Mouse (Mus musculus) heart, embryonic 16.5 days (tissue): ENCODE measurements around the gene Smad6. TPM values are rescaled to one million over a fixed set of nuclear protein-coding genes. Genes with fewer than 3 reads are reported as not detected.

Experiments
- polyA plus RNA-seq: library from polyadenylated mRNA; unstranded; fragments of >200 nt; fragmentation: Nextera tagmentation; extraction: Ambion mirVana; gene quantifications from 2 replicates; pipeline ENCODE4 v1.2.1, GENCODE M21; 2015

Gene Smad6
- polyA plus RNA-seq, 1 experiment from 2014 or later: 12.8 TPM

Other genes with a start within 250 kb of the Smad6 start
- not detected in 2 replicates for gene Lctl, start 95.1 kb upstream of the Smad6 start, polyA plus RNA-seq
- 17.2 and 18.3 TPM in 2 replicates for gene Zwilch, start 151.0 kb upstream of the Smad6 start, polyA plus RNA-seq
- gene Rpl4, start 151.3 kb upstream of the Smad6 start, polyA plus RNA-seq: 681 and 801 TPM in 2 replicates
- 30.5 TPM in 2 replicates for gene Snapc5, start 157.2 kb upstream of the Smad6 start, polyA plus RNA-seq
- gene Uchl4, start 213.1 kb upstream of the Smad6 start, polyA plus RNA-seq: 2.1 and 3.4 TPM in 2 replicates
- gene Map2k1, start 231.6 kb upstream of the Smad6 start, polyA plus RNA-seq: 86.8 and 98.1 TPM in 2 replicates